Mouse (Mus musculus) G1E (cell line): Measurements from ENCODE around the gene Arl16.

ENCODE experiments used
- CTCF ChIP-seq: IDR thresholded peaks from 2 replicates; pipeline ENCODE4 v1.5.1; 2012; ENCODE audit warnings: low read depth, low read length, inconsistent platforms, mixed read lengths
- GATA1 ChIP-seq: IDR thresholded peaks from 2 replicates; pipeline ENCODE4 v1.6.1; 2012; ENCODE audit warnings: borderline replicate concordance, low read length, inconsistent platforms, mixed read lengths
- GATA2 ChIP-seq: IDR thresholded peaks from 2 replicates; pipeline ENCODE4 v1.6.1; 2012; ENCODE audit warnings: low read depth, low read length, inconsistent platforms, borderline replicate concordance
- POLR2AphosphoS5 ChIP-seq: IDR thresholded peaks from 2 replicates; pipeline ENCODE4 v1.6.1; 2012; ENCODE audit warnings: low read depth, low read length, inconsistent platforms; ENCODE audit not compliant: insufficient replicate concordance
- TAL1 ChIP-seq: conservative IDR thresholded peaks from 2 replicates; pipeline ENCODE4 v1.6.1; 2012; ENCODE audit warnings: low read depth, low read length, inconsistent platforms, mixed read lengths

- TF ChIP-seq CTCF (no peak), GATA1 (no peak), TAL1 (no peak), GATA2 (no peak), POLR2AphosphoS5 (no peak)
Measured at GRCm38 (mm10) chr11:120488516-120488915, 21.1 kb upstream of the Arl16 start.
